Mouse (Mus musculus): ENCODE measurements around the gene Cnot8.

DNA sequence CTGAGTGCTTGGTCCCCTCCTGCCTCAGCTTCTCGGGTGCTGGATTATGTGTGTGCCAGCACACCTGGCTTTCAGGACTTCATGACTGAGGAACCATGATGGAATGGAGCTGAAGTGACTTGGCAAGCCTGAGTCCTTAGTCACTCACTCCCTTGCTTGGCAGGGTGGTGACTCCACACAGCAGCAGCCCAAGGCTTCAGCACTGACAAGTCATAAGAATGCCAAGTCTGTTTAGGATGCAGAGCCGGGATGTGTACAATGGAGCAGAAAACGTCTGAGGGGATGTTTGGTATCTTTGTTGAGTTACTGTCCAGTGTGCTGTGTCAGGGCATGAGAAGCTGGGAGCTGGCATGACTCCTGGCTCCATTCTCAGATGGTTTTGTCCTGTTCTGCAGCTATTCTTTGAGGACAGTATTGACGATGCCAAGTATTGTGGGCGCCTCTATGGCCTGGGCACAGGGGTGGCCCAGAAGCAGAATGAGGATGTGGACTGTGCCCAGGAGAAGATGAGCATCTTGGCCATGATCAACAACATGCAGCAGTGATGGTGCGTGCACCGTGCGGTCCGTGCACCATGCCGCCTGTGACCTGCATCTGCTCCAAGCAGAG lies 13.2 kb downstream of the Cnot8 start:
- no peak for TF ChIP-seq TAL1 (IDR thresholded peaks at IDR 0.05; ENCODE audit: low read length)
- no peak for TF ChIP-seq GATA1 (IDR thresholded peaks at IDR 0.05; ENCODE audit: low read length)

All from erythroblast, embryonic 14.5 days (primary cell).